In genomic region chr4:141240617-141241016, GRCm38 (mm10) we compare ENCODE assay signal across 8 mouse cellular contexts. TPM values are rescaled to one million over a fixed set of nuclear protein-coding genes. Genes with fewer than 3 reads are reported as not detected.
DNase-seq lines count a peak whose midpoint lies in the region; ATAC-seq and TF ChIP-seq lines count a peak whose summit lies in the region.

No protein-coding gene starts in this region.

- peak overlapping the region; percentile 19; the same call in 1 of the 2 replicates for H3K27ac ChIP-seq in liver, postnatal 0 days (ENCODE audit: low read depth)

- peaks cover 24% of the 10 kb centered on the region for H3K4me1 ChIP-seq in liver, postnatal 0 days (ENCODE audit: insufficient read depth)

- H3K36me3 ChIP-seq in liver, postnatal 0 days (replicated peaks; ENCODE audit: insufficient read depth, low read length) = no peaks in the 10 kb centered on the region

- DNase-seq in heart, adult 18-20 months = peak; percentile 39 to 40
- DNase-seq in heart, adult 8-10 months (ENCODE audit: low spot score) = no peak
- peak; percentile 38 for DNase-seq in c-Kit-positive CD71-positive TER-119-positive erythroid progenitor cells, embryonic 14.5 days (ENCODE audit: low spot score)
- peak; percentile 89 for DNase-seq in kidney, adult 11 months
- peak; percentile 77 for DNase-seq in liver, postnatal 0 days
- DNase-seq in thymus, postnatal 0 days (ENCODE audit: low spot score) = no peak
- DNase-seq in thymus, postnatal 4 days = no peak

- under 1% methylated on average over 14 of the region's 14 CpGs for WGBS in liver, postnatal 0 days (ENCODE audit: insufficient replicate concordance)

- peak overlapping the region; percentile 69 for H3K4me2 ChIP-seq in liver, postnatal 0 days (ENCODE audit: low read depth, low read length)

- ATAC-seq in liver, postnatal 0 days = peak; percentile 69
- ATAC-seq in frontal cortex, adult (ENCODE audit: low TSS enrichment) = no peak

- no peak for TF ChIP-seq CTCF in liver, postnatal 0 days (IDR thresholded peaks at IDR 0.05; ENCODE audit: low read depth)

- 0 out of 2 replicates have a peak overlapping the region, but pooled peaks have one; percentile 39 for H3K4me3 ChIP-seq in liver, postnatal 0 days (ENCODE audit: low read depth, low read length)

- 0 out of 2 replicates have a peak, but pooled peaks have one; percentile 63 for TF ChIP-seq EP300 in liver, postnatal 0 days (IDR thresholded peaks at IDR 0.05; ENCODE audit: low read depth)

- no peaks in the 10 kb centered on the region for H3K9me3 ChIP-seq in liver, postnatal 0 days (ENCODE audit: low read length)

- H3K9ac ChIP-seq in liver, postnatal 0 days (replicated peaks) = no peak overlapping the region

- H3K27me3 ChIP-seq in liver, postnatal 0 days (ENCODE audit: insufficient read depth, low read length) = peaks cover 62% of the 10 kb centered on the region

RNA-seq across cellular contexts. Expression of gene Arhgef19, which starts 1.3 kb away (rescaled TPM):
- 10 to 100 TPM; 28.3 to 31.3 TPM for total RNA-seq in heart, adult 18-20 months (2021)
- total RNA-seq in heart, adult 8-10 months (2022) = 10 to 100 TPM; 26.2 to 32.2 (median 30.3) TPM
- 3.0 and 4.2 TPM in 2 replicates for polyA plus RNA-seq in liver, postnatal 0 days (2015; fragmentation: Nextera tagmentation; extraction: Ambion mirVana)
- polyA plus RNA-seq in thymus, postnatal 0 days (2015; fragmentation: Nextera tagmentation; extraction: Ambion mirVana) = 0.29 and 0.39 TPM in 2 replicates

RNA-seq across cellular contexts. Expression of gene Rsg1, which starts 26.9 kb away (rescaled TPM):
- 1 to 10 TPM in 1 of 2 experiments, under 1 TPM in 1; 0.52 to 1.2 TPM for total RNA-seq in heart, adult 18-20 months (2021)
- total RNA-seq in heart, adult 8-10 months (2022) = 1 to 10 TPM in 1 of 4 experiments, under 1 TPM in 3; 0.44 to 1.2 (median 0.66) TPM
- polyA plus RNA-seq in liver, postnatal 0 days (2015; fragmentation: Nextera tagmentation; extraction: Ambion mirVana) = 0.43 and 0.79 TPM in 2 replicates
- 2.7 and 3.4 TPM in 2 replicates for polyA plus RNA-seq in thymus, postnatal 0 days (2015; fragmentation: Nextera tagmentation; extraction: Ambion mirVana)

Comparison
In these comparisons a context has a peak if more than half of its experiments do, and no peak if none do; other contexts are left out.
1. DNase-seq: peak in heart, adult 18-20 months (2 of 2), c-Kit-positive CD71-positive TER-119-positive erythroid progenitor cells, embryonic 14.5 days (single experiment), kidney, adult 11 months (single experiment) and liver, postnatal 0 days (single experiment); none in heart, adult 8-10 months (single experiment), thymus, postnatal 0 days (single experiment) and thymus, postnatal 4 days (single experiment).